Mouse (Mus musculus): ENCODE results near the gene Upk2.
A peak's percentile ranks its signal among the peaks of the same experiment; 100 is the strongest.
"Not testable (repeated sequence)": the region's sequence is repeated elsewhere in the genome, so short reads cannot be mapped to it uniquely, and the experiment has no call there.

Gene Upk2

DNA sequence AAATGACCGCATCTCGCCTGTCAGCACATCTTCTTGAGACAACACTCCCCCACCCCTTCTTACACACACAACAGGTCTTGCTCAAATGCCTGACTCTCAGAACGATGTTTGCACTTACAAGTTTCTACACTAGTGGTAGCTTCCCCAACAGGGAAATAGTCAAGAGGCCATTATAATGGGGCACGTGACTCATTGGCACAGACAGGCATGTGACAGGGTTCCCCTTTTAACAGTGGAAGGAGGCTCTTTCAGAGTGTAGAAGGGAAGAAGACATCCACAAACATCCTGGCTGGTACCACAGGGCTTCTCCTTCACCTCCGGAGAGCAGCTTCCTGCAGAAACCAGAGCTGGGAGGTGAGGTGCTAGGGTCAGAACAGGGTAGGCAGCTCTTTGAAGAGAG, 7.2 kb upstream of the Upk2 start:
- DNase-seq, result no peak

DNA sequence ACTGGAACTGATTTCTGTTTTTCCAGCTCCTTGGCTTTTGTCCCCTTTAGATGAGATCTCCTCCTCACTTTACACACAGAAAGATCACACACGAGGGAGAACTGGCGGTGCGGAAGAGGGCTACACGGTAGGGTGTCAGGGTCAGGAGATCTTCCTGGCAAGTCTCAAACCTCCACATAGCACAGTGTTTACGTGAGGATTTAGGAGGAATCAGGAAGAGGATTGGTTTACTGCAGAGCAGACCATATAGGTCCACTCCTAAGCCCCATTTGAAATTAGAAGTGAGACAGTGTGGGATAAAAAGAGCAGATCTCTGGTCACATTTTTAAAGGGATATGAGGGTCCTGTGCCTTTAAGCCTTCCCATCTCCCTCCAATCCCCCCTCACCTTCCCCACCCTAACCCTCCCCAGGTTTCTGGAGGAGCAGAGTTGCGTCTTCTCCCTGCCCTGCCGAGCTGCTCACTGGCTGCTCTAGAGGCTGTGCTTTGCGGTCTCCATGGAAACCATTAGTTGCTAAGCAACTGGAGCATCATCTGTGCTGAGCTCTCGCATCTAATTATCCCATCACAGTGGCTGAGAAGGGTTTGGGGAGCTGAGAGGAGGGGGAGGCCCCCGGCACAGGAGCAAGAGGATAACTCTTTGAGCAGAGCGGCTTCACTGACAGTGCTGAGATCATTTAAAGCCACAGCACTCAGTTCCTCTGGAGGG, 2.4 kb upstream of the Upk2 start:
- DNase-seq, result no peak

DNA sequence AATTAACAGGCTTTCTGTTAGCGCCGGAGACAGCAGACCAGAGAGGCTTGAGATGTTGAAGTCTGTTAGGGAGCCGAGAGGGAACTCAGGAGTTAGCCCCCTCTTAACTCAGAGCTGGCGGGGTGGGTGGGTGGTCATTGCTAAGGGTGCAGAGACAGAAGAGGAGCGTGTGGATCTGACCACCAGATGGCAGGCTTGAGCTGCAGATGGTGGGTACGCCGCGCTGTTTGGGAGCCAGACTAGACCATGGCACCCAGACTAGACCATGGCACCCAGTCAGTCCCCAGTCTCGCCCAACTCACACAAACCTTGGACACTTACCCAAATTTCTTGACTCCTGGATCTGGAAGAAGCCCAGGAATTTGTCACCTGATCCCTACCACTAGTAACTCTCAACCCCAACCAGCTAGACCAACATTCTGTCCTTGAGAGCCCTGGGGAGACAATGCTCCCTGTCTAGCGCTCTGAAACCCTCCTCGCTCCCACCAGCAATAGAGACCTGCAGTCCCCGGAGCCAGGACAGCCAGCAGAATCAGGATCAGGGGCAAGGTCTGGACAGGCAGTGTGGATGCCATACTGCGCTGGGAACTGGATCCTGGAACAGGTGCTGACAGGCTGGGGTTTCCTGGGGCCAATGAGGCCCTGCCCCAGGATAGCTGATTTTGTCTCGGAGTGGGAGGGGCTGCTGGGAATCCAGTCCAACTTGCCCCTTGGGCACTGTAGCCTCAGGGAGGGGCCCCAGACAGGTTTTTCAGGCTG, 465 bp downstream of the Upk2 start:
- peak; percentile 81 to 91 for DNase-seq

DNA sequence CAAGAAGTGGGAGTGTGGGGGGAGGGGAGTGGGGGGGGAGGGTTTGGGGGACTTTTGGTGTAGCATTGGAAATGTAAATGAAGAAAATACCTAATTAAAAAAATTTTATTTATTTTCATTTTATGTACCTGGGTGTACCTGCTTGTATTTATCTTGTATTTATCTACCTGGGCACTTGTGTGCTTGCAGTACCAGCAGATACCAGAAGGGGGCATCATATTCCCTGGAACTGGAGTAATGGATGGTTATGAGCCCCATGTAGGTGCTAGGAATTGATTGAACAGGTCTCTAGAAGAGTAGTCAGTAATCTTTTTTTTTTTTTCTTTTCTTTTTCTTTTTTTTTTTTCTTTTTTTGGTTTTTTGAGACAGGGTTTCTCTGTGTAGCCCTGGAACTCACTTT, 4.4 kb downstream of the Upk2 start:
- peak in 1 of 2 experiments; percentile 42 for DNase-seq

DNA sequence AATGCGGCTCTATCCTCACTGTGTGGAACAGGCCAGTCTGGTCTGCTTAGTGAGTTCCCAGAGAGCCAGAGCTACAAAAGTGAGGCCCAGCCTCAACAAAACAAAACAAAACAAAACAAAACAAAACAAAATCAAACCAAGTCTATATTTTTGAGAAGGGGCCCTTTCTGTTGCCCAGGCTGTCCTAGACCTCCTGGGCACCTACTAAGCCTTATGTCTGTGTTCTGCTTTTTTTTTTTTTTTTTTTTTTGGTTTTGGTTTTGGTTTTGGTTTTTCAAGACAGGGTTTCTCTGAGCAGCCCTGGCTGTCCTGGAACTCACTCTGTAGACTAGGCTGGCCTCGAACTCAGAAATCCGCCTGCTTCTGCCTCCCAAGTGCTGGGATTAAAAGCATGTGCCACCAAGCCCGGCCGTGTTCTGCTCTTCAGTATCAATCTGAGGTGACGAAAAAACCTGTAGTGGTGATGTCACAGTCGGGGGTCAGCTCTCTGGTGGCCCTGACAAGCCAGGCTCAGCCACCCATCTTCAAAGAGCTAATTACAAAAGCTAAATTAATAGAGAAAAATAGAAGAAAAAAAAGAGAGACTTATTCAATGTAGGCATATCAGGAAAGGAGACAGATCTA, 10.3 kb downstream of the Upk2 start:
- DNase-seq, result not testable (repeated sequence)

DNA sequence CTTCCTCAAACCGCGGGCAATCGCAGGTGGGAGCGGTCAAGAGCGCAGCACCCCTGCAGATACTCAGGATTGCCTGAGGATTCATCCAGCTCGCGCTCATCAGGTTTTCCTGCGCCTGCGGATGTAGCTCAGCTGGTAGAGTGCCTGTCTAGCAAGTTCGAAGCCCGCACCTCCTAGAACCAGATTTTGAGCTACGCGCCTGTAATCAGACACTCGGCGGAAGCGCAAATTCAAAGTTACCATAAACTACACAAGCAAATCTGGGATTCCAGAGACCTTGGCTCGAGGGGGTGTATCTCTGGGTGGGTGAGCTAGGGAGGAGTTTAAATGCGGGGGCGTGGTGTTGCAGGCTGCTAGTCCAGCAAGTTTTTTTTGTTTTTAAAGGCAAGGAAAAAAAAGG, 13.8 kb downstream of the Upk2 start, which contains the start of gene Foxr1:
Gene Foxr1, minus strand, starts transcription at position 176 of the 400 bp plus-strand sequence.
- DNase-seq, result no peak

DNA sequence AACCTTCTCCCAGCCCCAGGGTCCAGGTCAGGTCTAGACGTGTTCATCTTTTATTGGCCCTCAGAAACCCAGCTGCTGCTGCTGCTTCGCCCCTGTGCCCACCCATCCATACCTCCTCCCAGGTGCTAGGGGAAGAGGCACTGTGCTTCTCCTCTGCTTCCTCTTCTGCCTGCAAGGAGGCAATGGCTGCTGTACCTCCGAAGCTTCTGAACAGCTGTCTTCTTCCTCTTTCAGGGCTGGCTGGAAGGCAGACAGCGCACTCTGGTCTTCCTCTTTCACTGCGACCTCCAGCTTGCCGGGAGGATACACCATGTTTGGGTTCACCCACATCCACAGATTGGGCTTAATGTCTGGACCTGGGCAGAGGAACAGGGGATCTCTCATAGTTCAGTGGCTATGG, 19.0 kb downstream of the Upk2 start:
- no peak for DNase-seq

DNA sequence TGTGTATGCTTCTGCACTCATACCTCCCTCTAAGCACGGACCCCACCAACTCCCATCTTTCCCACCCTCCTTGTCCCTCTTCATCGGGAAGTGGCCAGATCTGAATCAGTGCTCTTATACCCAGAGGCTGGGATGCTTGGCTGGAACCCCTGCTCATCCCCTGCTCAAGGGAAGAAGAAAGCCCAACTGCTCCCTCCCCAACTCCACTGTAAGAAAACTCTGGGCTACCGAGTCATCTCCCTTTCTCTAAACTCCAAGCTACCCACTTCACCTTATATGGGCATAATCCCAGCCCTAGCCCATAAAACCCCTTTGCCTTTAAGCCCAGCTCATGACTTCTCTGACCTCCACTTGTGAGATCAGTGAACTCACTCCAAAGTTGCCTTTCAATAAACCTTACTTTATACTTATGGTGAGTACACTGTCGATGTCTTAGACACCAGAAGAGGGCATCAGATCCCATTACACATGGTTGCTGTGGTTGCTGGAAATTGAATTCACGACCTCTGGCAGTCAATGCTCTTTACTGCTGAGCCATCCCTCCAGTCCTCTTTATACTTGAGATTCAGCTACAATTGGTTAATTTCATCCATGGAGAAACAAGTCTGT, 22.1 kb downstream of the Upk2 start:
- no peak for DNase-seq

DNA sequence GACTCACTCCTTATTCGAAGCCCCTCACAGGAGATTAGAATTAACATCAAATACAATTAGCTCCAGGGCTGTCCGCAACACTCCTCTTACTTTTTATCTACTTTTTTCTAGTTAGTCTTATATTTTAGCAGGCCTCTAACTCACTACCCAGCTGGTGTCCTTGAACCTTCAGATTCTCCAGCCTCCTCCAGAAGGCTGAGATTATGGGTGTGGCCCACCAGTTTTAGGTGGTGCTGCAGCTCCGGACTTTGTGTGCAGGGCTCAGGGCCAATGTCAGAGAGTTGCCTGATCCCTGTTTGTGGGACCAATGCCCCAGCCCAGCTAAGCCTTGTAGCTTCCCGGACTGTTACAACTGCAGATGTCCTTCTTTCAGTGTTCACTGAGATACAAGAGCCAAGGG, 31.2 kb downstream of the Upk2 start:
- DNase-seq, result no peak

DNA sequence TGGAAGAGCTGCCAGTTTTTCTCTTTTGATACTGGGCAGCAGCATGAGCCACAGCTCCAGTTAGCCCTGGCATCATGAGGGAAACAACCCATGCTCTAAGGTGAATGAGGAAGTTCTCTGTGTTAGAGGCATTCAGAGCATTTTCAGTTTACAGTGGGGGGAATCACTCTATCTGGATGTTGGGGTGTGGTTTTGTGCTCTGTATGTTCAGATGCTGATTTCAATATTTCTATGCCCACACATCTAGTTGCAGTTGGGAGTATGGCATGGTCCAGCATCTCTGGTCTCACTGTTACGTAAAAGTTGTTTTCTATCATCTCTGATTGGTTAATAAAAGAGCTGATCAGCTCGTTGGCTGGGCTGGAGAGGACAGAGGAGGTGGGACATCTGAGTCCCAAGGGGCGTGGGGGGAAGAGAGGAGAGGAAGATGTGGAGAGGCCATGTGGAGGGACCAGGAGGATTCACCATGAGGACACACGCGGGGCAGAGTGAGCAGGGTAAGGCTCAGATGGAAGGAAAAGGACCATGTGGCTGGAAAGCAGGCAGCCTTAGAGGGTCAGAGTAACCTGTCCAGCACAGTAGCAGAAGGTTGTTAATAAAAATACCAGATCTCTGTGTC, 34.4 kb downstream of the Upk2 start:
- no peak for DNase-seq

DNA sequence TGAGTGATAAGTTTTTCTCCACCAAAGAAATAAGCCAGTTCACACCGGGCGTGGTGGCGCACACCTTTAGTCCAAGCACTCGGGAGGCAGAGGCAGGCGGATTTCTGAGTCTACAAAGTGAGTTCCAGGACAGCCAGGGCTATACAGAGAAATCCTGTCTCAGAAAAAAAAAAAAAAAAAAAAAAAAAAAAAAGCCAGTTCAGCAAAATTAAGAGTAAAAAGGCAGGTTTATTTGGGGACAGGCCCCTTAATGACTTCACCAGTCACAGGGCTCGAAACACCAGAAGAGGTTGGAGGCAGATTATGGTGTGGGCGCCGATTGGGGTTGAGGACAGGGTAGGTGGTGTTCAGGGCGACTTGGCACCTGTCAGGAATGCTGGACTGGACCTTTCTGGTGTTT, 35.0 kb downstream of the Upk2 start:
- not testable (repeated sequence) for DNase-seq

DNA sequence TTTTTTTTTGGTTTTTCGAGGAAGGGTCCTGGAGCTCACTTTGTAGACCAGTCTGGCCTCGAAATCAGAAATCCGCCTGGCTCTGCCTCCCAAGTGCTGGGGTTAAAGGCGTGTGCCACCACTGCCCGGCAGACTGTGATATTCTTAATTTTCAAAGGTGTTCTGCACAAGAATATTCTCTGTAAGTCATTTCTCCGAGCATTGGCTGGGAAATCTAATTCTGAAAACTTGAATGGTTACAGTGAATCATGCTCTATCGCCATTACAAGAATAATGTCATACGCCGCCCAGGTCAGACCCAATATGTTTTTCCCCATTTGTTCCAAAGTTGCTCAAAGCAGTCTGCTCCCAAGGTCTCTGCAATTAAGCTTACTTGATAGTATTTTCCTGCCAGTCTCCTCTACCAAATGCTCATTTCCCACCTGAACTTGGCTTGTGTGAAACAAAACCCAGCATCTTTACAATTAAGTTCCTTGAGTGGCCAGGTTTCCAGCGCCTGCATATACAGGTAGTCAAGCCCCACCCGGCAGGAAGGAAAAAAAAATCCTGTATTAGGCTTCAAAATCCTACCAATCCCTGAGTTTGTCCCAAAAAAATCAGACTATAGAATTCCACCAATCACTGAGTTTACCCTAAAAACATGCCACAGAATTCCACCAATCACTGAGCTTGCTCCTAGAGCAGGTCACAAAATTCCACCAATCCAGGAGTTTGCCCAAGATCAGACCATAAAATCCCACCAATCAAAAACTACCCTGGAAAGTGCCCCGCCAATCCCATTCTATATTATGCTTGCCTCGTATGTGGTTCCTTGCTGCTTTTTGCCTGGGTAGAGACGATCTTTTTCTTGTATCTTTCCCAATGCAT, 36.0 kb downstream of the Upk2 start, which contains the start of gene Ccdc84:
Gene Ccdc84, minus strand, starts transcription at position 51 of the 867 bp plus-strand sequence.
- DNase-seq, result no peak

DNA sequence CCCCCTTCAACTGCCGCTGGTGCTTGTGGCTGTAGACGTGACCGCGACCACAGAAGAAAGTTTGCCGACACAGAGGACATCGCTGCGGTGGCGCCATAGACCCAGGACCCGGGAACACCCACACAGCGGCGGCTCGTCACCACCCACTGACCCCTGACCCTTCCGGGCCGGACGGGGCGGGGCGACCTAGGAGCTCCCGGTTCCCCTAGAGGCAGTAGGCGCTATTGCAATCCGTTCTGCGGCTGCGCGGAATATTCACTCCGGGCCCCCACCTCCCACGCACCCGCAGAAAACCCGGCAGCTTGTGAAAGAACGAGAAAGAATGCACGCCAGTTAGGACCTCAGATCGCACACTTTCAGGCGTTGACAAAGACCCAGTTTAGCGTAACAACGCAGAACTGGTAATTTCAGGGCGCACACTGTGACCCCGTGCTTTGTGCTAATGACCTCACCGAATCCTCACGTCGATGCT, 36.8 kb downstream of the Upk2 start:
- peak; percentile 97 for DNase-seq

DNA sequence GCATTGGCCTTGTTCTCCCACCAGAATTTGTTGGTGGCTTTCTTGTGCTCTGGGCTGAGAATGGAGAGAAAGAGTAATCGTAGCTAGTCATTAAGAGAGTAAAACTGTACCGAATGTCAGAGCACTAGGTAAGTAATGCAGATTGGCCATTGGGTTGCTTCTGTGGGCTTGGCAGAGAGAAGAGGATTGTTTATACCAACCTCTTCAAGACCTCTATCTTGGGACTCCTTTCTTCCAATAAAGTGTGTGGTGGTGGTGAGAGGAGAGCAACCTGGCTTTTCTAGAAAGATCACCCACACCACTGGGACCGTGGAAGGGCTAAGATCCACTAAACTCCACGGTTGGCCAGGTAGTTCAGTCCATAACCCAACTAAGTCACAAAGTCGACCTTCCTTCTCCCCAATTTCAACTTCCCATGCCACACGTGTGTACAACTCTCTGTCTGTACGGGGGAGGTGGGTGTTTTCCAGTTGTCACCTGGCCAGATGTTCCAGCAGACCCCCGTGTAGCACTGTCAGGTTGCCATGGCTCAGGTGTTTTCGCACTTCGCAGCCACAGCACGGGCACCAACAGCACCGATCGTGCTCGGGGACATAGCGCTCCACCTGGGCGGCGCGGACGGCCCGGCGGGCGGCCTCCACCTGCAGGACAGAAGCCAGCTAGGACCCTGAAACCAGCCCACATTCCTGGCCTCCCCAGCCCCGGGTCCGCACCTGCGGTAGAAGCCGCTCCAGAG, 37.5 kb downstream of the Upk2 start:
- no peak for DNase-seq

DNA sequence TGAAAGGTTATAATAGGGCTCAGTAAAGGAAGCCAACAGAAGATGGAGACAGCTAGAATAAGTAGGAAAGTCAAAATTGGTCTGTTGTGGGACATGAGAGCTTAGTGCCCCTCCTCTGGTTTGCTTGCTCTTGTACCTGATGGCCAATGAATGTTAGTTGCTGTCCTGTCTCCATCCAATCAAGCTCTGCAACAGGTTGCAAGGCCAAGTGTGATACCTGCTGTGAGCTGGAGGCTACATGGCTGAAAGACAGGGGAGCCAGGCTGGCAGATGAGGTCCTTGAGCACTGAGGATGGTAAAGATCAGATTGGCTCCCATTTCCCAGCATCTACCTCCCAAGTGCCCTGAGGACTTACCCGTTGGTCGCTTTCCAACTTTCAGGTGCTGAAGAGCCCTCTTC, 42.0 kb downstream of the Upk2 start:
- no peak for DNase-seq

DNA sequence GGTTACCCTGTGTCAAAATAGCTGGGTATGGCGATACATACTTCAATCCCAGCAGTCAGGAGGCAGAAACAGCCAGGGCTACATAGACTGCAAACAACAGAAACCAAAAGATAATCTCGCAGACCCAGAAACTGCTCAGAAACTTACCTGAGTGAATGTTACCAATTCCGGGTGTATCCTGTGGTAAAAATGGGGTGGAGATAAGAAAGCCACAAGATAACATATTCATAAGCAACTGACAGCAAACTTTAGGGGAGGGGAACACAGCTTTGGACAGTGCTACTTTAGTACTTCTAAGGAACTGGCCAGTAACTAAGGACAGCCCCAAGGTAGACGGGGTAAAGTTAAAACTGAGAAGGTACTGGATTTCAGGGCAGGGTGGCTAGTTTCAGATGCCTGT, 42.5 kb downstream of the Upk2 start:
- DNase-seq, result no peak

DNA sequence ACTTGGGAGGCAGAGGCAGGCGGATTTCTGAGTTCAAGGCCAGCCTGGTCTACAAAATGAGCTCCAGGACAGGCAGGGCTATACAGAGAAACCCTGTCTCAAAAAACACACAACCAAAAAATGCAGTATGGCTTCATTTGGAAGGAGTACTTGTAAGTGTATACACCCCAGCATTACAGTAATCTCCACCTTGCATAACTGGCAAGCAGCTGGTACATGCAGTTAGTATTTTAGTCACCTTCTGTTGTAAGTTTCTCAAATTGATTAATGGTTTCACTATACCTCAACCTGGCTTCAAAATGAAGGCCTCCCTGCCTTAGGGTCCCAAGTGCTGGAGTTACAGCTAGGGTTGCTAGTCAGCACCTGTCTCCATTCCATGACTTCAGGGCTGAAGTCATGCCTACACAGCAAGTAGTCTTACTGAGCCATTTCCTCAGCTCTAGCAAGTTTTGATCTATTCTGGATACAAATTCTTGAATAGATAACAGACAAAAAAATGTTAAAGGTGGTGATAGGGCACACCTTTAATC, 43.1 kb downstream of the Upk2 start:
- no peak for DNase-seq

DNA sequence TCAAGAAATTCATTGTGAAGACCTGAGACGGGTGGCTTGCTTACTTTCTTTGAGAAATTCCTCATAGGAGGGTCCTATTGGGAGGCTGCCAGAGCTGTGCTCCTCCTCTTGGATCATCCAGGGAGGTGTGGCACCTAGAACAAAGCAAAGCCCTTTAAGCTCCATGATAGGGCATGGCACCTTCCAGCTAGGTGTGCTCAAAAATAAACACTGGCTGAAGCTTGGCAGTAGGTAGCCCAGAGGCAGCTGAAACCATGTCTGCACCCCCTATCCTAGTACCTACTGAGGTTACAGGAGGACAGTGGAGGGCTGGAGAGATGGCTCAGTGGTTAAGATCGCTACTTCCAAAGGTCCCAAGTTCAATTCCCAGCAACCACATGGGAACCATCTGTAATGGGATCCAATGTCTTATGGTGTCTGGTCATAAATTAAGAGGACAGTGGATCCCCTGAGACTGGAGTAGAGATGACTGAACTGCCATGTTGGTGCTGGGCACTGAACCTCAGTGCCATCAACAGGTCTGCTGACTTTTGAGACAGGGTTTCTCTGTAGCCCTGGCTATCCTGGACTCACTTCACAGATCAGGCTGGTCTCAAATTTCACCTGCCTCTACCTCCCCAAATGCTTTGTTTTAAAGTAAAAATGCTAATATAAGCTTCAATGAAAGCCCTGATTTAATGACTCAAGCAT, 44.0 kb downstream of the Upk2 start:
- DNase-seq, result no peak

DNA sequence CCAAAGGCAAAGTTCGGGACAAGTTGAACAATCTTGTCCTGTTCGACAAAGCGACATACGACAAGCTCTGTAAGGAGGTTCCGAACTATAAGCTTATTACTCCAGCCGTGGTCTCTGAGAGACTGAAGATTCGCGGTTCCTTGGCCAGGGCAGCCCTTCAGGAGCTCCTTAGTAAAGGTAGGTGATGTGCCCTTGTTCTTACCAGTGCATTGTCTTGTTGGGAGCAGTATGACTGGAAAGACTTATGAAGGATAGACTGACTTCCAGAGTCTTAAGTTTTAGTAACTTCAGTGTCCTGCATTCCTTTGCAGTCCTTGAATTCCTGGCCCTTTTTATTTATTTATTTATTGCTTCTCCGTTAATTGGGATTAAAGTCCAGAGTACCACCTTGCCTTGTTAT, 46.1 kb downstream of the Upk2 start:
- DNase-seq, result not testable (repeated sequence)

DNA sequence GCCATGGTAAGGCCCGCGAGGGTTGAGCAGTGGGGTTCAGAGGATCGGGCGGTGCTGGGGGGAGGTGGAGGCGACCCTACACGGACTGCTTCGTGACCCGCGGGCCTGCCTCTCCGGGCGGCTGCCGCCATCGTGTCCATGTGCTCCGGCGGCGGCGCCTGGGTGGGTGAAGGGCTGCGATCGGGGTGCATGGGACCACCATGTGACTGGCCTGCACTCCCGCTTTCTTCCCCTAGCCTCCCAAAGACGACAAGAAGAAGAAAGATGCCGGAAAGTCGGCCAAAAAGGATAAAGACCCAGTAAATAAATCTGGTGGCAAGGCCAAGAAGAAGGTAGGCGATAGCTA, 47.1 kb downstream of the Upk2 start:
- no peak for DNase-seq
